Mouse (Mus musculus) natural killer cell, adult 2 months (primary cell): ENCODE results near the gene Ccdc9b.

Experiments used
- DNase-seq, 2 experiments: peaks; one replicate each; pipeline ENCODE4 v3.0.0; 2022; ENCODE audit warnings: low spot score in 2 of 2

The Ccdc9b gene

GRCm38 (mm10) chr2:118711038-118711494 lies 51.4 kb downstream of the Ccdc9b start:
- DNase-seq: no peak

GRCm38 (mm10) chr2:118709655-118710221 lies 52.7 kb downstream of the Ccdc9b start:
- no peak for DNase-seq

- DNase-seq: no peak
Measured at GRCm38 (mm10) chr2:118708472-118708871, 54.0 kb downstream of the Ccdc9b start.

- no peak for DNase-seq
Measured at GRCm38 (mm10) chr2:118706436-118706835, 56.0 kb downstream of the Ccdc9b start.
